Mouse (Mus musculus): ENCODE results near the gene Itgb1bp1.

Gene Itgb1bp1

GRCm38 (mm10) chr12:21286243-21286622 is at the start of gene Itgb1bp1:
TSS of gene Itgb1bp1 (minus strand) at chr12:21286284.
- peak; percentile 96 for DNase-seq (ENCODE audit: low spot score in 2 of 2)

- peak in 1 of 2 experiments; percentile 21 for DNase-seq (ENCODE audit: low spot score in 2 of 2)
Observed at GRCm38 (mm10) chr12:21335869-21336268, 49.8 kb upstream of the Itgb1bp1 start.

GRCm38 (mm10) chr12:21333766-21334165 is 47.7 kb upstream of the Itgb1bp1 start:
- DNase-seq (ENCODE audit: low spot score in 2 of 2), result no peak

- DNase-seq (ENCODE audit: low spot score in 2 of 2), result no peak
Observed at GRCm38 (mm10) chr12:21333021-21333420, 46.9 kb upstream of the Itgb1bp1 start.

- DNase-seq (ENCODE audit: low spot score in 2 of 2), result no peak
Observed at GRCm38 (mm10) chr12:21331711-21332110, 45.6 kb upstream of the Itgb1bp1 start.

- no peak for DNase-seq (ENCODE audit: low spot score in 2 of 2)
Observed at GRCm38 (mm10) chr12:21330961-21331576, 45.0 kb upstream of the Itgb1bp1 start.

- DNase-seq (ENCODE audit: low spot score in 2 of 2), result no peak
Observed at GRCm38 (mm10) chr12:21329661-21330400, 43.7 kb upstream of the Itgb1bp1 start.

- DNase-seq (ENCODE audit: low spot score in 2 of 2), result no peak
Observed at GRCm38 (mm10) chr12:21326325-21326724, 40.2 kb upstream of the Itgb1bp1 start.

- DNase-seq (ENCODE audit: low spot score in 2 of 2), result no peak
Observed at GRCm38 (mm10) chr12:21325266-21325665, 39.2 kb upstream of the Itgb1bp1 start.

GRCm38 (mm10) chr12:21324101-21324500 is 38.0 kb upstream of the Itgb1bp1 start:
- no peak for DNase-seq (ENCODE audit: low spot score in 2 of 2)

- DNase-seq (ENCODE audit: low spot score in 2 of 2), result no peak
Observed at GRCm38 (mm10) chr12:21322856-21323255, 36.8 kb upstream of the Itgb1bp1 start.

- no peak for DNase-seq (ENCODE audit: low spot score in 2 of 2)
Observed at GRCm38 (mm10) chr12:21322296-21322695, 36.2 kb upstream of the Itgb1bp1 start.

- no peak for DNase-seq (ENCODE audit: low spot score in 2 of 2)
Observed at GRCm38 (mm10) chr12:21321170-21321569, 35.1 kb upstream of the Itgb1bp1 start.

GRCm38 (mm10) chr12:21320317-21320716 is 34.2 kb upstream of the Itgb1bp1 start:
- no peak for DNase-seq (ENCODE audit: low spot score in 2 of 2)

- peak; percentile 56 to 74 for DNase-seq (ENCODE audit: low spot score in 2 of 2)
Observed at GRCm38 (mm10) chr12:21318143-21318895, 32.2 kb upstream of the Itgb1bp1 start.

- DNase-seq (ENCODE audit: low spot score in 2 of 2), result no peak
Observed at GRCm38 (mm10) chr12:21316869-21317265, 30.8 kb upstream of the Itgb1bp1 start.

- DNase-seq (ENCODE audit: low spot score in 2 of 2), result peak; percentile 79 to 83
Observed at GRCm38 (mm10) chr12:21315923-21316868, 30.1 kb upstream of the Itgb1bp1 start, which contains the start of gene Iah1. TSS of gene Iah1 (plus strand) at chr12:21316389.

GRCm38 (mm10) chr12:21312201-21312600 is 26.1 kb upstream of the Itgb1bp1 start:
- DNase-seq (ENCODE audit: low spot score in 2 of 2), result no peak

- DNase-seq (ENCODE audit: low spot score in 2 of 2), result no peak
Observed at GRCm38 (mm10) chr12:21306721-21307120, 20.6 kb upstream of the Itgb1bp1 start.

- DNase-seq (ENCODE audit: low spot score in 2 of 2), result no peak
Observed at GRCm38 (mm10) chr12:21305741-21306140, 19.7 kb upstream of the Itgb1bp1 start.

GRCm38 (mm10) chr12:21302361-21302783 is 16.3 kb upstream of the Itgb1bp1 start:
- DNase-seq (ENCODE audit: low spot score in 2 of 2), result no peak
